In the genomic region with DNA sequence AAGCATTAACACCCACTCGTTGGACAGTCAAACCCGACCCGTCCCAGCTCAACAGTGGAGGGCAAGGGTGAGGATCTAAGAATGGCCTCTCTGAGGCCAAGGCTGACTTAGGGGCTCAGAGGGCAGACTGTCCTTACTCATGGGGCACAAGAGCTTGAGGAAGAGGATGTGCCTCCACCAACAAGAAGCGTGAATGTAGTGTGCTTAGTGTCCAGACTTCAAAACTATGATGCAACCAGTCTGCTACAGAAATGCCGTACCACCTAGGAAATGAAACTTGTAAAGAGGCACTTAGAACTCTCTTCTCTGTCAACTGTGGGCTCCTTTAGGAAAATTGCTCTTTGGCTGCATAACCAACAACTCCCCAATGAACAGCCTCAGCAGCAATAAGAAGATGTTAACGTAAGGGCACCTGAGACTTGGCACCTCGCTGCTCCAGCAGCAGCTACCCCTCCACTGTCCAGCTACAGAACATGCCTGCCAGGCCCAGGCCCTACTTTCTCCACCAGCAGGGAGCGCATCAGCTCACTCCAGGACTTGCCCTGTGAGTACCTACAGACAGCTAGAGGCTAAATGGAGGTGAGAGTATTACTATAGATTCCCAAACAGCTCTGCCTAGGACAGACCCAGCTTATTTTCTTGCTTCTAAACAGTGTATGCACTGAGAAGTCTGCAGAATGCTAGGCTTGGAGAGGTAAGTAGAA, we compare ENCODE assay signal across 19 mouse cellular contexts. TPM values are rescaled to one million over a fixed set of nuclear protein-coding genes. Genes with fewer than 3 reads are reported as not detected.
DNase-seq lines count a peak whose midpoint lies in the region; ATAC-seq and TF ChIP-seq lines count a peak whose summit lies in the region.
"Had no signal": no experiment of that assay in that cellular context is flagged by ENCODE, and none has a peak within 500 bp of the region (broad histone marks: within the 10 kb centered on the region; RNA-seq: fewer than 3 reads in every experiment).

No protein-coding gene starts in this region.

- H3K9me3 ChIP-seq in forebrain, postnatal 0 days (ENCODE audit: low read length): no peaks in the 10 kb centered on the region
- H3K9me3 ChIP-seq: forebrain, embryonic 12.5 days; intestine, embryonic 15.5 days; limb, embryonic 15.5 days had no signal

- peak; percentile 86 for ATAC-seq in granulocyte monocyte progenitor cell, adult 5-6 weeks (replicated peaks; ENCODE audit: poor library complexity, severe bottlenecking)
- ATAC-seq in erythroid progenitor cell, adult 5-6 weeks (replicated peaks; ENCODE audit: low FRiP score, poor library complexity, severe bottlenecking): no peak
- ATAC-seq in forebrain, postnatal 0 days: no peak
- ATAC-seq: intestine, embryonic 15.5 days had no signal

- TF ChIP-seq CTCF in kidney, adult 2 months (conservative IDR thresholded peaks at IDR 0.05; ENCODE audit: insufficient read depth, insufficient read length, low read depth, low read length): peak; percentile 29; the same call in 1 of the 2 replicates
- TF ChIP-seq CTCF in small intestine, adult 2 months (IDR thresholded peaks at IDR 0.05; ENCODE audit: extremely low read depth, insufficient read length, insufficient replicate concordance, low read depth, low read length): peak; percentile 9; the same call in 1 of the 2 replicates
- TF ChIP-seq CTCF in forebrain, postnatal 0 days (IDR thresholded peaks at IDR 0.05; ENCODE audit: low read depth): no peak

- no peaks in the 10 kb centered on the region for H3K27me3 ChIP-seq in kidney, adult 2 months (replicated peaks; ENCODE audit: control insufficient read depth, insufficient read depth, low read length)
- H3K27me3 ChIP-seq in small intestine, adult 2 months (ENCODE audit: control insufficient read depth, insufficient read depth, low read length): no peaks in the 10 kb centered on the region
- no peaks in the 10 kb centered on the region for H3K27me3 ChIP-seq in forebrain, postnatal 0 days (ENCODE audit: insufficient read depth, low read length)
- H3K27me3 ChIP-seq: forebrain, embryonic 12.5 days; intestine, embryonic 15.5 days; limb, embryonic 15.5 days had no signal

- no peak overlapping the region for H3K4me3 ChIP-seq in kidney, adult 2 months (ENCODE audit: insufficient read depth, low read depth, low read length)
- H3K4me3 ChIP-seq in small intestine, adult 2 months (ENCODE audit: low read depth, low read length): no peak overlapping the region
- no peak overlapping the region for H3K4me3 ChIP-seq in forebrain, postnatal 0 days (ENCODE audit: low read depth, low read length)
- H3K4me3 ChIP-seq: forebrain, embryonic 12.5 days; intestine, embryonic 15.5 days; limb, embryonic 15.5 days had no signal

- no peak overlapping the region for H3K4me2 ChIP-seq in forebrain, postnatal 0 days (ENCODE audit: low read depth)
- H3K4me2 ChIP-seq: forebrain, embryonic 12.5 days; intestine, embryonic 15.5 days; limb, embryonic 15.5 days had no signal

- no peak overlapping the region for H3K27ac ChIP-seq in kidney, adult 2 months (ENCODE audit: insufficient read depth, low read depth, low read length)
- no peak overlapping the region for H3K27ac ChIP-seq in small intestine, adult 2 months (ENCODE audit: insufficient read depth, low read depth, low read length)
- H3K27ac ChIP-seq in forebrain, postnatal 0 days (ENCODE audit: low read depth, low read length): no peak overlapping the region
- H3K27ac ChIP-seq: forebrain, embryonic 12.5 days; intestine, embryonic 15.5 days; limb, embryonic 15.5 days had no signal

- H3K9ac ChIP-seq in forebrain, postnatal 0 days: no peak overlapping the region
- H3K9ac ChIP-seq: forebrain, embryonic 12.5 days; intestine, embryonic 15.5 days; limb, embryonic 15.5 days had no signal

- 84% methylated on average over 8 of the region's 8 CpGs for WGBS in kidney, adult 2 months
- 80% methylated on average over 8 of the region's 8 CpGs for WGBS in small intestine, adult 2 months
- 93% methylated on average over 8 of the region's 8 CpGs for WGBS in forebrain, postnatal 0 days

- DNase-seq in kidney, adult 2 months: no peak
- DNase-seq in kidney, adult 8-10 months: no peak
- peak; percentile 21 for DNase-seq in testis, postnatal 10 days (ENCODE audit: low spot score)
- DNase-seq in testis, postnatal 14 days (ENCODE audit: low spot score): no peak
- no peak for DNase-seq in forebrain, postnatal 0 days
- DNase-seq: adrenal gland, postnatal 36 days; cerebellum, adult 8-10 months; heart, postnatal 36 days; layer of hippocampus, postnatal 36 days; midbrain, embryonic 14.5 days had no signal

- no peaks in the 10 kb centered on the region for H3K36me3 ChIP-seq in kidney, adult 2 months (ENCODE audit: control insufficient read depth, insufficient read depth, low read length)
- peaks cover 54% of the 10 kb centered on the region for H3K36me3 ChIP-seq in small intestine, adult 2 months (ENCODE audit: control insufficient read depth, insufficient read depth, low read length)
- no peaks in the 10 kb centered on the region for H3K36me3 ChIP-seq in forebrain, postnatal 0 days (ENCODE audit: insufficient read depth)
- H3K36me3 ChIP-seq: forebrain, embryonic 12.5 days had no signal

- no peaks in the 10 kb centered on the region for H3K4me1 ChIP-seq in kidney, adult 2 months (ENCODE audit: control insufficient read depth, insufficient read depth, low read length)
- H3K4me1 ChIP-seq in small intestine, adult 2 months (ENCODE audit: control insufficient read depth, insufficient read depth, insufficient read length, low read length): no peaks in the 10 kb centered on the region
- no peaks in the 10 kb centered on the region for H3K4me1 ChIP-seq in forebrain, postnatal 0 days (ENCODE audit: insufficient read depth)
- H3K4me1 ChIP-seq: forebrain, embryonic 12.5 days; intestine, embryonic 15.5 days had no signal

- no peak for TF ChIP-seq POLR2A in kidney, adult 2 months (IDR thresholded peaks at IDR 0.05; ENCODE audit: low read depth, low read length)
- no peak for TF ChIP-seq POLR2A in small intestine, adult 2 months (IDR thresholded peaks at IDR 0.05; ENCODE audit: low read depth, low read length)

RNA-seq across cellular contexts. Expression of gene Rrbp1, which starts 32.5 kb away (rescaled TPM):
- polyA plus RNA-seq in kidney, adult 2 months (2012; rRNA removed): 61.7 and 69.2 TPM in 2 replicates
- total RNA-seq in granulocyte monocyte progenitor cell, adult 5-6 weeks (2014; fragmentation: Nextera tagmentation): 177 and 252 TPM in 2 replicates
- total RNA-seq in granulocyte monocyte progenitor cell, adult 5-6 weeks (2017): 193 and 228 TPM in 2 replicates
- 82.7 and 144 TPM in 2 replicates for polyA plus RNA-seq in small intestine, adult 2 months (2012; rRNA removed)
- total RNA-seq in erythroid progenitor cell, adult 5-6 weeks (2015; ENCODE audit: low replicate concordance): 37.8 and 52.0 TPM in 2 replicates
- total RNA-seq in erythroid progenitor cell, adult 5-6 weeks (2017; ENCODE audit: low replicate concordance): 21.8 and 24.0 TPM in 2 replicates
- total RNA-seq in forebrain, postnatal 0 days (2014; rRNA removed): 30.5 and 37.1 TPM in 2 replicates
- 12.5 and 19.5 TPM in 2 replicates for polyA plus RNA-seq in forebrain, postnatal 0 days (2015; fragmentation: Nextera tagmentation; extraction: Ambion mirVana)

RNA-seq across cellular contexts. Expression of gene Banf2, which starts 54.3 kb away (rescaled TPM):
- polyA plus RNA-seq in kidney, adult 2 months (2012; rRNA removed): not detected in 2 replicates
- total RNA-seq in granulocyte monocyte progenitor cell, adult 5-6 weeks (2014; fragmentation: Nextera tagmentation): not detected in 2 replicates
- total RNA-seq in granulocyte monocyte progenitor cell, adult 5-6 weeks (2017): not detected in 2 replicates
- not detected in 2 replicates for polyA plus RNA-seq in small intestine, adult 2 months (2012; rRNA removed)
- not detected in 2 replicates for total RNA-seq in erythroid progenitor cell, adult 5-6 weeks (2015; ENCODE audit: low replicate concordance)
- total RNA-seq in erythroid progenitor cell, adult 5-6 weeks (2017; ENCODE audit: low replicate concordance): not detected in 2 replicates
- total RNA-seq in forebrain, postnatal 0 days (2014; rRNA removed): not detected in 2 replicates
- not detected in 2 replicates for polyA plus RNA-seq in forebrain, postnatal 0 days (2015; fragmentation: Nextera tagmentation; extraction: Ambion mirVana)
- total RNA-seq: adrenal gland, postnatal 36 days; heart, postnatal 36 days; layer of hippocampus, postnatal 36 days had no signal
- polyA plus RNA-seq: embryonic facial prominence, embryonic 11.5 days; forebrain, embryonic 12.5 days; limb, embryonic 15.5 days; midbrain, embryonic 14.5 days; neural tube, embryonic 14.5 days; stomach, embryonic 16.5 days had no signal
